Mouse (Mus musculus): ENCODE measurements around the gene Cux2. TPM values are rescaled to one million over a fixed set of nuclear protein-coding genes. Genes with fewer than 3 reads are reported as not detected.

The Cux2 gene
- total RNA-seq (2021), result 10 to 100 TPM; 30.8 to 31.3 TPM
- long read RNA-seq, partial matches to known transcripts, result 3 of 14 reads
- long read RNA-seq, other reads (novel, unspliced or antisense), result 11 of 14 reads

GRCm38 (mm10) chr5:122050017-122050831, at the start of gene Cux2:
TSS of gene Cux2 (minus strand) at chr5:122050102.
- DNase-seq (ENCODE audit: low spot score in 2 of 2), result peak; percentile 19 to 57

- DNase-seq (ENCODE audit: low spot score in 2 of 2), result no peak
Observed at GRCm38 (mm10) chr5:122094439-122094838, 44.5 kb upstream of the Cux2 start.

DNA sequence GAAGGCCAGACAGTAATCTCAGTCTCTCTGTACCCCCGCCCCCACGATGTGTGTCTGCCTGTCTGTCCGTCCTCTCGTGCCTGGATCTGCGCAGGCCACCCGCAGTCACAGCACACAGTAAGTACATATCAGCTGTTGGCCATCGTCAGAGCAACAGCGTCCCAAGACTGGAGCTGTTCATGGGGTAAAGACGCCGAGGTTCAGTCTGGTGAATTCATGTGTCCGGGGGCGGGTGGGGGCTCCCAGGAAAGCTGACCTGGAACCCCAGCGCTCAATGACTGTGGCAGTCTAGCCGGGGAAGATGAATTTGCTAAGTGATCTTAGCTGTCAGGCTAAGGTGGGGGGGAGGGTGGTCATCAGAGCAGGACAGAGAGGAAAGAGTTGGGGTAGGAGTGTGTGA, 43.8 kb upstream of the Cux2 start:
- DNase-seq (ENCODE audit: low spot score in 2 of 2), result no peak

- DNase-seq (ENCODE audit: low spot score in 2 of 2), result no peak
Observed at GRCm38 (mm10) chr5:122092794-122093193, 42.9 kb upstream of the Cux2 start.

DNA sequence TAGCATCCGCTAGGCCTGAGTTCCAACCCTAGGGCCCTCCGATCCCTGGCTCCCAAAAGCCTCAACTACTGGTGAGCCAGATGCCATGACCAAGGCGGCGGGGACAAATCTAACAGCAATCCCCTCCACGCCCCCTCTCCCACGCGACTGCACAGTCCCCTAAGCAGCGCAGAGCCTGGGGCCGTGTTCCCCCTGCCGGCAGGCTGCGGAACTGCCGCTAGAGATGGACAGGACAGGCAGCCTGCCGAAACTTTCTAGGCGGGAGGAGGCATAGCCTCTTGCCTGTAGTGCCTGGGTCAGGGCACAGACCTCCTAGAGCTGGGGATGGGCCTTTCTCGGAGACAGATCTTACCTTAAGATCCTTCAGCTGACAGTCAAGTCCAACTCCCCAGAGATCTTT, 41.2 kb upstream of the Cux2 start:
- no peak for DNase-seq (ENCODE audit: low spot score in 2 of 2)

DNA sequence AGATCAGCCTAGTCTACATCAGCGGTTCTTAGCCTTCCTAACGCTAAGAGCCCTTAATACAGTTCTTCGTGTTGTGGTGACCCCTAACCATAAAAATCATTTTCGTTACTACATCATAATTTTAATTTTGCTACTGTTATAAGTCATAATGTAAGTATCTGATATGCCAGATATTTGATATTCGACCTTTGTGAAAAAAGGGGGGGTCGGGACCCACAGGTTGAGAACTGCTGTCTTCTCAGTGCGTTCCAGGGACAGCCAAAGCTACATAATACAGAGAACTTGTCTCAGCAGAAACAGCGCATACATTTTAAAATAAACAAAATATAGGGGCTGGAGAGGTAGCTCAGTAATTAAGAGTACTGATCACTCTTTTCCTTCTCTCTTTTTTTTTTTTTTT, 39.8 kb upstream of the Cux2 start:
- no peak for DNase-seq (ENCODE audit: low spot score in 2 of 2)

DNA sequence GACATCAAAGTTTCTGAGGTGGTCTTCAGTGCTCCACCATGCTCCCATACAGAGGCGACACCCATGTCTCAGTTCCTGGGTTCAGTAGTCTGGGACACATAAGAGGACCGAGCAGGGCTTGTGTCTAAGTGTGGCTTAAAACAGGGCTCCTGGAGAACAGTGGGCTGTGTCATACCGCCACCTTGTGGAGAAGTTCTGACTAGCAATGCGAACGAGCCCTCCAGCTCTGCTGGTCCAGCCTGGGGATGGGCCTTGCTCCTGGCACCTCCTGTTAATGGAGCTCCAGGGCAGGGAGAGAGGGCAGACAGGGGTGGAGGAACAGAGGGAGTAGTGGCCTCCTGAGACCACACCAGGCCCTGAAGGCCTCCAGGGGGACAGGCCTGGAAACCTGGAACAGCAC, 39.0 kb upstream of the Cux2 start:
- DNase-seq (ENCODE audit: low spot score in 2 of 2), result peak; percentile 77 to 93

- DNase-seq (ENCODE audit: low spot score in 2 of 2), result no peak
Observed at GRCm38 (mm10) chr5:122086121-122086520, 36.2 kb upstream of the Cux2 start.

GRCm38 (mm10) chr5:122085291-122085690, 35.4 kb upstream of the Cux2 start:
- no peak for DNase-seq (ENCODE audit: low spot score in 2 of 2)

- no peak for DNase-seq (ENCODE audit: low spot score in 2 of 2)
Observed at GRCm38 (mm10) chr5:122084470-122084869, 34.6 kb upstream of the Cux2 start.

- DNase-seq (ENCODE audit: low spot score in 2 of 2), result no peak
Observed at GRCm38 (mm10) chr5:122083282-122083681, 33.4 kb upstream of the Cux2 start.

DNA sequence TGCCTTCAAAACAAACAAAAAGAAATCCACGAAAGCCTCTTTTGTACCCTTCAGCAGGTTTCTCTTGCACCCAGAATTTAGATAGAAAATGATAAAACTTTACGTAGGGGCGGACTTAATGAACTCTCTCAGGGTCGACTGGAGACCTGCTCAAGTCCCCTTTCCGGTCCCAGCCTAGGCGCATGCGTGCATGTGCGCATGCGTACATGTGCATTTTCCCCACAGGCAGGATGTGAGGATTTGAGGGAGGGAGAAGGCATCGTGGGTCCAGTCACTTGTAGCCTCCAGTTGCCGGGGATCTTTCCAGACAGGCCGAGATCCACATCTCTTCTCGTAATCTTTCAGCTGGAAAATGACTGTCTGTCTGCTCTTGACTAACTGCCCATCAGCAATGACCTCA, 31.6 kb upstream of the Cux2 start:
- no peak for DNase-seq (ENCODE audit: low spot score in 2 of 2)

GRCm38 (mm10) chr5:122080930-122081329, 31.0 kb upstream of the Cux2 start:
- peak; percentile 71 to 90 for DNase-seq (ENCODE audit: low spot score in 2 of 2)

- DNase-seq (ENCODE audit: low spot score in 2 of 2), result no peak
Observed at GRCm38 (mm10) chr5:122079796-122080195, 29.9 kb upstream of the Cux2 start.

- no peak for DNase-seq (ENCODE audit: low spot score in 2 of 2)
Observed at GRCm38 (mm10) chr5:122077244-122077643, 27.3 kb upstream of the Cux2 start.

DNA sequence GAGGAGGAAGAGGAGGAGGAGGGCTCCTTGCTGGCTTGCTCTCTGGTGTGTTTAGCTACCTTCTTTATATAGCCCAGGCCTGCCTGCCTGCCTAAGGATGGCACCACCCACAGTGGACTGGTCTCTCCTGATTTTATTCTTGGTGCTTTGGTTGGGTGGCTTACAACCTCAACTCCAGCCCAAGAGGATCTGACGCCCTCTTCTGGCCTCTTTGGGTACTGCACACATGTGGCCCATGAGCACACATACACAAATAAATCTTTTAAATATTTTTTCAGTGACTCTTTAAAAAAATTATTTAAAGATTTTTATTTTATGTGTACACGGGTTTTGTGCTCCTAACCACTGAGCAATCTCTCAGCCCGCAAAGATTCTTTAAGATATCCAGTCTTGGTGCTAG, 25.8 kb upstream of the Cux2 start:
- DNase-seq (ENCODE audit: low spot score in 2 of 2), result no peak

- DNase-seq (ENCODE audit: low spot score in 2 of 2), result no peak
Observed at GRCm38 (mm10) chr5:122071997-122072396, 22.1 kb upstream of the Cux2 start.

DNA sequence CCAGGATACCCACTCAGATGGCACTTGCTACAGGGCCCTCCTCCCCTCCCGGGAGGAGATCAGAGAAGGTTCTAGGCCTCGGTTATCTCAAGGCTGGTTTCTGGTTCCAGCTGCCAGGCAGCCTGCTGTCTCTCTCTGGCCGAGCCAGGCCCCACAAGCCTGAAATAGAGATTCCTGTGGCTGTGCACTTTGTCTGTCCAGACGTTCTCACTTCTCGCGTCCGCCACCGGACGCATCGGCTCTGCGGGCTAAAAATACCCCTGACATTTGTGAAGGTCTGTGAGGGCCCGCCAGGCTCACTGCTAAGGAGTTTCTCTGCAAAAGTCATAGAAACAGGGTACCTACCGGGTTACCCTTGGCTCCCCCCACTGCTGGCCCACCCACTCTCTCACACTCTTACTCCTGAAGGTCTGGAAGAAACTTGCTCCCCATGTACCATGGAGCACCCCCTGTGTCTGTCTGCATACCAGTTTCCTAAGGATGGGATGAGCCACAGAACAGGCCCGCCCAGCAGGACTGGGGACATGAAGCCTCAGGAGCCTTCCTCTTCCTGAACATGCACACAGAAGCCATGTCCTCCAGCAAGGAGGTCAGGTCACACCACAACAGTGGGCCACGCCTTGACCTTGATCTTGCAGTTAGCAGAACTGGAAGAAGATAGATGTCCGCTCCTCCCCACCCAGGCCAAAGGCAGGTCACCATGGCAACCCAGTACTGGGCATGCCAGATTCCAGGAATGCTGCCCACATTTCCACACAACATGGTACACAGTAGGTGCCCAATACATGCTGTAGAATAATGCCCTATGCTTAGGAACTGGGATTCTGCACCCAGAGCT, 21.3 kb upstream of the Cux2 start:
- no peak for DNase-seq (ENCODE audit: low spot score in 2 of 2)

GRCm38 (mm10) chr5:122068563-122068962, 18.7 kb upstream of the Cux2 start:
- DNase-seq (ENCODE audit: low spot score in 2 of 2), result no peak

- DNase-seq (ENCODE audit: low spot score in 2 of 2), result peak; percentile 70 to 84
Observed at GRCm38 (mm10) chr5:122063204-122063933, 13.5 kb upstream of the Cux2 start.

DNA sequence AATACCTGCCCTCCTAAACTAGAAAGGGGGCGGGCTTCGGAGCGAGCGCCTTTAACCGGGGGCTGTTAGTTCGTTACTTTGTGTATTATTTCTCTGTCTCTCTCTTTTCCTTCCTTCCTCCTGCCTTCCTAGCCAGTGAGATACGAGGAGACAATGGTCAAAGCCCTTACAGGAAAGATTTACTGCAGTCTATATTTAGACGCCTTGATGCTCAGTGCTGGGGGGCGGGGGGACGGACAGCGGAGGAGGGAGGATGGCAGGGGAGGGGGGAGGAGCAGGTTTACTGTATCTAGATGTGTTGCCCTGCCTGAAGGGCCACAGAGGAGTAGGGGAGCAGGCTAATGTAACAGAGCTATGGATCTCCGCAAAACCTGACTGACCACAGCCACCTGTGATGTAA, 12.6 kb upstream of the Cux2 start:
- no peak for DNase-seq (ENCODE audit: low spot score in 2 of 2)
